Mouse (Mus musculus): ENCODE results near the gene Ncbp1. TPM values are rescaled to one million over a fixed set of nuclear protein-coding genes. Genes with fewer than 3 reads are reported as not detected.

Gene Ncbp1
- 20.8 and 21.6 TPM in 2 replicates for polyA plus RNA-seq (2015; fragmentation: Nextera tagmentation; extraction: Ambion mirVana)

DNA sequence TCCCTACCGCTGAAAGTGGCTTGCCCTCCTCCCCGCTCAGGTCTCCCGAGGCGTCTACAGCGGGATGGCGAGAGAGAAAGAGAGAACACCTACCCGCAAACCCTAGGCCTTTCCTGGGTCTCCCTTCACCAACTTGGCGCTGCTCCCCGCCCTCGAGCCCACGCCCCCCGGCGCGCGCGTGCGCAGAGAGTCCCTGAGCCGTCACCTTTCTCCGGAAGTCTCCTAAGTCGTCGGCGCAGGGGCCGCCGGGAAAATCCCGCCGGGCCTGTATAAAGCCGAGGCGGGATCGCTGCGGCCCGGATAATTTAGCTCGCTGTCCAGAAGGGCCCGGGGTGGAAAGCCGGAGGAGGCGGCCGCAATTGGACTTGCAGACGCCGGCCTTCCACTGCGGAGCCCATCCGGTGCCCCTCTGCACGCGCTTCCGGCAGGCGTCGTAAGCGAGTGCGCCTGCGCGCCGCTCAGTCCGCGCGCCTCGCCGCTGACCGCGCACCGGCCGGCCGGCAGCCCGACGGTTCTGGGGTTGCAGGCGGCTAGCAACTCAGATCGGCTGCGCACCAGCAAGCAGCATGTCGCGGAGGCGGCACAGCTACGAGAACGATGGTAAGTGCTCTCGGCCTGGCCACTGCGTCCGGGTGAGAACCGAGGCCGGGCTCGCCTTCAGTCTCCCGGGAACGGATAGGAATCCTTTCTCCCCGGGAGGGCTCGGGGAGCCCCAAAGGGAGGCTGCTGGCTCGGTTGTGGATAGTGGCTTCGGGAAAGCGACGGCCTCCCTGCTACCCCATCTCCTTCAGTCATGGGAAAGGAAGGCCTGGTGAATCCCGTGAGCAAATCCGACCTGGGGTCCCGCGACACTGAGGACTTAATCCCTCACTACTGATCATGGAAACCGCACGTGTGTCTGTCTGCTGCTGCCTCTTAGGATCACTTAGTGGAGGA lies at the start of gene Ncbp1, which contains the start of gene Tstd2:
TSS of gene Ncbp1 (plus strand) at position 327 of the 936 bp plus-strand sequence.
TSS of gene Tstd2 (minus strand) at position 408 of the 936 bp plus-strand sequence.

DNA sequence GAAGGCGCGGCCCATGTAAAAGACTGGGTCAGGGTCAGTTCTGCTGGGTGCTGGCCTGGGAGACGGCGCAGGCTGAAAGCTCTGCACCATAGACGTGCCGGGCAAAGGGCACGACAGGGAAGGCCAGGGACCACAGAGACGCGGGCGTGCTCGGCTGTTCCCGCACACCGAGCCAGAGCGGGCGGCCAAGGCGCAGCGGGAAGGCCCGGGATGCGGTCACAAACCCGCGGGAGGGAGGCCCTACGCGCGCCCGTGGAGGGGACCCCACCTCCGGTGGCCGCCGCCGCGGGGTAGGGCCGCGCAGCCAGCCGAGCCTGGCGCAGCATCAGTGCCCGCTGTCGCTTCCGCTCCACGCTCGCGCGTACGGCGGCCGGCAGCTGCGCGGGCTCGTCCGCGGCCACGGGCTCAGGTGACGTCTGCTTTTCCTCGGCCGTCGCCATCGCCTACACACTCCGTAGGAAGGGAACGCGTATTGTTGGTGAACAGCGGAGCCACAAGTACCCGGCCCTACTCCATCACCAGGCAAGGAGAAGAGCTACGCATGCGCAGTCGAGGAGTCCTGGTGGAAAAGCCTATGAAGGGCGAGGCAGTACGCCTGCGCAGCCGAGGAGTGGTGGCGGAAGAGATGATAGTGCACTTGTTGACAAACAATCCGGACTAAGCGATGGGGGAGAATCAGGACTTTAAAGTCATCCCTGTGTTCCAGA lies 57.5 kb downstream of the Ncbp1 start, which contains the start of gene Xpa:
TSS of gene Xpa (minus strand) at position 531 of the 707 bp plus-strand sequence.

Other genes with a start within 250 kb of the Ncbp1 start
- gene Ccdc180, start 248.3 kb upstream of the Ncbp1 start, polyA plus RNA-seq (2015; fragmentation: Nextera tagmentation; extraction: Ambion mirVana), result 0.07 TPM in 1 of 2 replicates, not detected in the other
- gene Tdrd7, start 173.3 kb upstream of the Ncbp1 start, polyA plus RNA-seq (2015; fragmentation: Nextera tagmentation; extraction: Ambion mirVana), result 15.3 and 16.9 TPM in 2 replicates
- 204 and 208 TPM in 2 replicates for gene Tmod1, start 99.7 kb upstream of the Ncbp1 start, polyA plus RNA-seq (2015; fragmentation: Nextera tagmentation; extraction: Ambion mirVana)
- 14.1 and 14.6 TPM in 2 replicates for gene Tstd2, start 81 bp downstream of the Ncbp1 start, polyA plus RNA-seq (2015; fragmentation: Nextera tagmentation; extraction: Ambion mirVana)
- 21.1 and 21.2 TPM in 2 replicates for gene Xpa, start 57.7 kb downstream of the Ncbp1 start, polyA plus RNA-seq (2015; fragmentation: Nextera tagmentation; extraction: Ambion mirVana)
- not detected in 2 replicates for gene Foxe1, start 205.0 kb downstream of the Ncbp1 start, polyA plus RNA-seq (2015; fragmentation: Nextera tagmentation; extraction: Ambion mirVana)

Data from skeletal muscle tissue, postnatal 0 days (tissue).